Mouse (Mus musculus) megakaryocyte-erythroid progenitor cell, adult 5-6 weeks (primary cell): ENCODE results near the gene Usp10. TPM values are rescaled to one million over a fixed set of nuclear protein-coding genes. Genes with fewer than 3 reads are reported as not detected.

Source experiments
- ATAC-seq: replicated peaks from 2 replicates; pipeline ENCODE4 v1.8.0; 2016; ENCODE audit warnings: mild to moderate bottlenecking, inconsistent platforms; ENCODE audit not compliant: severe bottlenecking, poor library complexity, low FRiP score, low TSS enrichment
- total RNA-seq, 2 experiments: library from RNA; stranded (forward) in 1 of 2; stranded (reverse) in 1 of 2; fragments of 200-1000, 215-1000 nt in 1 of 2; fragments of >200 nt in 1 of 2; fragmentation: Nextera tagmentation in 1 of 2; gene quantifications; 2 replicates each; pipeline ENCODE4 v1.2.3; 2014 to 2017

Gene Usp10
- 211 and 258 TPM in 2 replicates for total RNA-seq (2014; fragmentation: Nextera tagmentation)
- total RNA-seq (2017), result 78.8 and 80.2 TPM in 2 replicates

DNA sequence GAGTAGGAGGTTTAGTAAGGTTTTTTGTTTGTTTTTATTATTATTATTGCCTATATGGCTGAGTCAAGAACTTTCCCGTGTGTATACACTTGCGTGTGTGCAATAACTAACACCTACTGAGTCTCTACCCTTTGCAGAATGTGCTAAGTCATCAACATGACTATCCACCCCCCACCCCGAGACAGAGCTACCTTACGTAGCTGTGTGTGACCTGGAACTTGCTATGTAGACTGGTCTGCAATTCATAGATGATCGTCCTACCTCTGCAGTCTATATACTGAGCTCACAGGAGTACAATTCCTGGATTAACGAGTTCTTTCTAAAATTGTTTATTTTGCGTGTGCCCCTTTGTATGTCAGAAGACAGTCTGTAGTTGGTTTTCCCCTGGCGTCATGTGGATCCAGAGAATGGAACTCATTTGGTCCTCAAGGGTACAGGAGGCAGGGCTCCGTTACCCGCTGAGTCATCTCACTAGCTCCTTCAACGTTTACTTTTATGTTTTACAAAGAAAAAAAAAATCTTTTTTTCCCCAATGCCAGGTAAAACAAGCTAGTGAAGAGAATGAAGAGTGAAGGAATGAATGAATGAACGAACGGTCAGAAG lies at the start of gene Usp10:
TSS of gene Usp10 (plus strand) at position 417 of the 603 bp plus-strand sequence.
- peak; percentile 39 for ATAC-seq

DNA sequence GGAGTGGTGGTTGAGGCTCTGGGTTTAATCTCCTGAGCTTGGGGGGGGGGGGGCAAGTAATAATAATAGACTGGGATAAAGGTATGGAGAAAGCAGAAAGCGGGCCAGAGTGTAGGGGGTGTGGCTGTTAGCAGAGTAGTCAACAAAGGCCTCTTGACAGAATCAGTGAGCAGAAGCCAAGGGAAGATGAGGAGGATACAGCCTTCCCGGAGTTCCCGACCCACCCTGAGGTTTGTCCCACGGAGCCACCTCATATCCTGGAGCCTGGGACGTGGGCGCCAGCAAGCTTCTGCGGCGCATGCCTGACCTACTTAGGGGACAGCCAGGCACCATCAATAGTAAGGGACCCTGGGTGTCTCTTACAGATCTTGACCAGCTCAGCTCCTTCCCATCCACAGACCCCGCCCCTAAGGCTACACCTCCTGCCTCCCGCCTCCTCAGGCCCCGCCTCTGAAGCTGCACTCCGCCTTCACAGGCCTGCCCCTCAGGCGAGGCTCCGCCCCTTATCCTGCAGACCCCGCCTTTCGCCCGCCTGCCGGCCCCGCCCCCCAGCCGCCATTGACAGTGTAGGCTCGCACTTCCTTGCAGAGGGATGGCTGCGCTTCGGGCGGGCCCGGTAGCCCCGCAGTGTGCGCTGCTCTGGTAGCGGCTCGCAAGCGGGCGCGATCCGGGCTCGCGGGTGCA lies 48.3 kb upstream of the Usp10 start, which contains the start of gene Klhl36:
TSS of gene Klhl36 (plus strand) at position 561 of the 684 bp plus-strand sequence.
- peak; percentile 98 for ATAC-seq

DNA sequence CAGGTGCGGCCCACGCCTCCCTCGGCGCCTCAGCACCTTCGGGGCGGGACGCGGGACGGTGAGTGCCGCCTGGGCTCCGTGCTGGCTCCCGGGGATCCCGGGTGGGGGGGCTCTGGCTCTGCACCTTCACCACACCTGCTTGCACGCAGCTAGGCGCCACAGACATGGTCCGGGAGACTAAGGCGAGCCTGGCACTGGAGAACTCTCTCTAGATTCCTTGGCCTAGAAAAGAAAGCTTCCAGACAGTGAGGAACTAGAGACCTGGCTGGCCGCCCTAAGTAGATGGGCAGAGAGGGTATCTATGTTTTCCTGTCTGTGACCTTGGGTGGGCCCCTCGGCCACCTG lies 47.8 kb upstream of the Usp10 start:
- no peak; the same call in 1 of the 2 replicates for ATAC-seq

DNA sequence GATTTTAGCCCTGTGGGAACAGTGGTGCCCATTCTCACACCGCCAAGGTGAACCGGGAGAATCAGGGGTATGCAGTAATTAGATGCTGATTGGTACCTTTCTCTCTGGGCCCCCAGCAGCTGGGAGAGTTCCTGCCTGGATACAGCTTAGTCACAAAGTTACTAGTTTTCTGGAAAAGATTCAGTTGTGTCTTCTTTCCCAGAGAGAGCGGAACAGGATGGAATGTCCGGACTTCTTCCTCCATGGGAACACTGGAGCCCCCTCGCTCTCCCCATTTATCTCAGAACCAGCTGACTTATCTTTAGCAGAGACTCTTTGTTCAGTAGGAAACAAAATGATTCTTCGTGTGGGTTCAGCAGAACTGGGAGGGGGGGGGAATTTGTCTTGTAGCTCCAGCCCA lies 47.4 kb upstream of the Usp10 start:
- no peak for ATAC-seq

DNA sequence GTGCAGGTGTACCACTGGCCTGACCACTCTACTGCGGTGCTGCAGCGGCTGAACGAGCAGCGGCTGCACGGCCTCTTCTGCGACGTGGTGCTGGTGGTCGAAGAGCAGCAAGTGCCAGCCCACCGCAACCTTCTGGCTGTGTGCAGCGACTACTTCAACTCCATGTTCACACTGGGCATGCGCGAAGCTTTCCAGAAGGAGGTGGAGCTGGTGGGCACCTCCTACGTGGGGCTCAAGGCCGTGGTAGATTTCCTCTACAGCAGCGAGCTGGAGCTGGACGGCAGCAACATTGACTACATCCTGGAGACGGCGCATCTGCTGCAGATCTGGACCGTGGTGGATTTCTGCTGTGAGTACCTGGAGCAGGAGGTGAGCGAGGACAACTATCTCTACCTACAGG lies 40.5 kb upstream of the Usp10 start:
- no peak for ATAC-seq

DNA sequence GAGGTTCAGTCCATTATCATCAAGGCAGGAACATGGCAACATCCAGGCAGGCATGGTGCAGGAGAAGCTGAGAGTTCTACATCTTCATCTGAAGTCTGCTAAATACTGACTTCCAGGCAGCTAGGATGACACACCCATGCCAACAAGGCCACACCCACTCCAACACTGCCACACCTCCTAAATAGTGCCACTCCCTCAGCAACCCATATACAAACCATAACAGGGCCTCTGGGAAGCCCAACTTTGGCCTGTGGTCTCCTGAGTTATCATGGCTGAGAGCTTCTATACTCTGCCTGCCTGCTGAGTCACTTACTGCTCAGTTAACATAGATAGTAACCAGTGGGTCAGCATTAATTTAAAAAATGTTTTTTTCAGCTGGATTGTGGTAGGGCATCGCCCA lies 37.0 kb upstream of the Usp10 start:
- peak; percentile 95 for ATAC-seq

DNA sequence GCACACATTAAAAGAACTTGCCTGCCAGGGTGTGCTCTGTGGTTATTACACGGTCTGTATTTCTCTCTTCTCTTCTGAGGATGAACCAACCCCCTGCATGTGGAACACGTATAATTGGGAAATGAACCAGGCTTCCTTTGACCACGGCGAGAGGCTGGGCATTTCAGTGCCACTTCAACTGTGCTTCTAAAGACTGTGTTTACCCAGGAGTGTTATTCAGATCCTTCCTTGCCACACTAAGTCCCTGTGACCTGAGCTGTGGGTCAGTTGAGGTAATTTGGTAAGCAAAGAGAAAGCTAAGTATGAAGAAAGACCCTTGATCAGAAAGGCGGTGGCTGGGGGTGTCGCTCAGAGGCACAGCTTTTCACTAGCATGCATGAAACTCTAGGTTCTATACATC lies 28.9 kb upstream of the Usp10 start:
- no peak for ATAC-seq

DNA sequence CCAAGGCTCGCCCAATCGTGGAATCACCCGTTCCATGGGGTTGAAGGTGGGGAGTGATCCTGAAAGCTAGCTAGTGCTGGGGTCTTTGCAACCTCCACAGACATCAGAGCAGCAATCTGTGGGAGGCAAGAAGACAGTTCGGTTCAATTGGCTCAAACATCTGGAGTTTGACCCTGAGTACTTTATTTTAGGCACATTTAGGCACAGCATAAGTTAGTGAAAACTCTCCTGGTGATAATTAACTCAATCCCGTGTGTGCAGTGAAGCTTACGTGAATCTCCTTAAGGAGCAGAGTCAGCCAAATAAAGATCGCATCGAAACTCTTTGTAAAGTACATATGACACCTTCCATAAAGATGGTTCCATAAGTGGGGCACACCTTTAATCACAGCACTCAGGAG lies 28.2 kb upstream of the Usp10 start:
- no peak for ATAC-seq

DNA sequence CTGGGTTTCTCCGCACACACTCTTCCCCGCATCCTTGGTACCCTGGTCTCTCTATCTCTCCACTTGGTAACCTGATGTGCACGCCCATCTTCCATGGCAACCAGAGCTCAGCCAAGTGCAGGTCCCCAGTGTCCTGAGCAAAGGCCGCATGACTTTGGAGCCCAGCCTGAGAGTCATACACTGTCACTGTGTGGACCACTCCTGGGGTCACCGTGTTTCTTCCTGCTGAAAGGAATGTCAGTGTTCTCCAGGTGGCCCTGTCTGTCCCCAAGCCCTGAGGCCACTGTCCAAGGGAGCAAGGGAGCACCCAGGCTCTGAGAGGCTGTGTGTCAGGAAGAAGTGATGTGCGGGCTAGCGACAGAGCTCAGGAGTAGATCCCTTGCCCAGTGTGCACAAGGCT lies 26.9 kb upstream of the Usp10 start:
- ATAC-seq, result no peak

DNA sequence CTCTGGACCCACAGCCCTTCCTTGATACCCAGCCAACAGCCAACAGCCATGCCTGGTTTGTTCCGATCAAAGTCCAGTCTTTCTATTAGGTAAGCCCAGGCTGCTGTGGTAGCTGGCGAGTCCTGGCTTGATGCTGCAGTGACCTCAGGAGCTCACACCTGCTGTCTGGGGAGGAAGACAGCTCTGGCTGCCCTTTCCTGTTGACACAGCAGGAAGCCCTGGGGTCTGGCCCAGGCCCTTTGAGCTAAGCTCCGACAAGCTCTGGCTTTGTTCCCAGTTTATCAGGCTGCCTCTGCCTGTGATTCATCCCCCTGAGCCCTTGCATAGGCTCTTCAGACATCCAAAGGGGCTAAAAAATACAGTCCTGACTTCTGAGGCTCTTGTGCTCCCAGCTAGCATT lies 24.5 kb upstream of the Usp10 start:
- ATAC-seq, result no peak

DNA sequence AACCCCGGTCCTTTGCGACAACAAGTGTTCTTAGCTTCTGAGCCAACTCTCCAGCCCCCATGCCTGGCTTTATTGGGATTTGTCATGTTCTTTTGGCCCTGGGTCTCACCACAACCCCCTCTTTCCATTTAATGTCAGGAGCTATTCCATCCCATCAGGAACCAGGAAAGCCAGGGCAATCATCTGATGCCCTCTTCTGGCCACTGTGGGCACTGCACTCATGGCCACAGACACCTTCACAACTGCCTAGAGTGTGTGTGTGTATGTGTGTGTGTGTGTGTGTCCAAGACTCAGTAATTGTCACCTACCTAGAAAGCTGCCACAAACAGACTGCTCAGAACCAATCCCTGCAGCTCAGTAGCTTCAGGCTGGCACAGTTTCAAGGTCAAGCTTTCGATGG lies 23.0 kb upstream of the Usp10 start:
- 0 out of 2 replicates have a peak, but pooled peaks have one; percentile 41 for ATAC-seq

DNA sequence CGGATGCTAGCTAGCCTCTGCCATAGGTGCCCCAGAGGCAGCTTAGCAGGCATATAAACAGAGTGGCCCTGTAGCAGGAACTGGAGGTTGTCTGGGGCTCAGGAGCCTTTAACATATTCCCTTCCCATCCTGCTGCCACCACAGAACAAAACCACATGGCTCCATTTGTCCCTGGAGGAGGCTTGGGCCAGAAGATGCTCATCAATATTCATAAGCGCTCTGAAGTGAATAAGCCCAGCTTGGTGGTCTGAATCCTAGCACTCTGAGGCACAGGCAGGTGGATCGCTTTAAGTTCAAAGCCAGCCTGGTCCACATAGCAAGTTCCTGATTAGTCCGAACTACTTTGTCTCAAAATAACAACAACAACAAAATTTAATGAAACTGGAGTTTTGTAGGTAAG lies 22.1 kb upstream of the Usp10 start:
- ATAC-seq, result no peak

DNA sequence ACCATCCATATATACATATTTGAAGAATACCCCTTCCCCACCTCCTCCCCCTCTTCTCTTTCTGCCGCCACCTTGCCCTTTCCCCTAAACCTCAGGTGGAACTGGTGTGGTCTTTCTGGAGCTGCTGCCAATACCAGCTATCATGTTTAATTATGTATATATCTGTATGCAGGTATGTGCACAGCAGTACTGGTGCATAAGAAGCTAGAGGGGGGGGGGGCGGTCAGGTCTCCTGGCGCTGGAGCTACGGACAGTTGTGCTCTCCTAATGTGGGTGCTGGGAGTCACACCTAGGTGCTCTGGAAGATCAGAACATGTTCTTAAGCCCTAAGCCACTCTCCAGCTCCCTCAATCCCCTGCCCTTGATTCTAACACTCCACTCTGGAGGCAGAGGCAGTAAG lies 13.1 kb upstream of the Usp10 start:
- ATAC-seq, result no peak

DNA sequence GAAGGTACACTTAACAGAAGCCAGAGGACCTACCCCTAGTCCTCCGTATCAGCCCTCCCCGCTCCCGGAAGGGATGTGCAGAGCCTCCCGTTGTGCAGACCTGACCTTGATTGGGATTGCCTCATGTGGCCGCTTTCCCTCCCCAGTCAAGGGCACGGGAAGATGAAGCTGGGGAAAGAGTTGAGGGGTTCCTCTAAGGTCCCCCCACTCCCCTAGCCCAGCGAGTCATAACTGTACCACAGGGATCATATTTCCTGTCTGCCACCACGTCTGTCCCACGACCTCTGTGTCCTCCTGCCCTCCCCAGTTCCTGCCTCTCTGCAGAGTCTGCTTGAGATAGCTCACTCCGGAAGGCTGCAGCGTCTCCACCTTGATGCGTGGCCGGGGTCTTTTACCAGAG lies 12.2 kb upstream of the Usp10 start:
- peak; percentile 55; the same call in 1 of the 2 replicates for ATAC-seq

DNA sequence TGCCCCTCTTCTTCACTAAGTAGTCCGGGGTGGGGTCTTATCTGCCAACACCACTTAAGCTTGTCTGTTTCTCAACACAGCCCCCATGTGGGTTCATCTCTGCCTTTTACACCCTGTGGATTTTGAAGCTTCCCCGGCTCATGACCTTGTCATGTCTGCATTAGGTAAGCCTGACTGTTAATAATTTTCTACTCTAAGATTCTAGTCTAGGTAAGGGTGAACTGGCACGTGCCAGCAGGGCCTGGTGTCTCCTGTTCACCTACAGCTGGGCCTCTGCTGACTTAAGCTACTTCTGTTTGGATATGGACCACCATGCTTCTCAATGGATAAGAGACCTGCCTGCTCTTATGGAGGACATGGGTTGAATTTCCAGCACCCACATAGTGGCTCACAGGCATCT lies 8.8 kb upstream of the Usp10 start:
- ATAC-seq, result no peak

DNA sequence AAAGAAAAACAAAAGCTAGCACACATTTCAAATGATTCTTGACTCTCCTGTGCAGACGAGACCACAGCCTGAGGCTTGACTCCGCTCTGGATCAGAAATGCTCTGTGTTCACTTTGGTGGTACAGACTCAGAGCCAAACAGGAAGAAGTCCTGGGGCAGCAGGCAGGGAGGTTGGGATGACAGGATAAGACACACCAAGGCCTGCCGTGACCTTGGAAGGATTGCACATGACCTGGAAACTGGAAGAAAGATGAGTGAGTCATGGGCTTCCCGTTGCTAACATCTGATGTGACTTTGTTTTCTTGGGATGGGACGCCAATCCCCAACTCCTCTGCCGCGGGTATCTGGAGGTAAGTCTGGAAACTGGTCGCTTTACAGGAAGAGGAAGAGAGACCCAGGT lies 8.2 kb upstream of the Usp10 start:
- ATAC-seq, result no peak

DNA sequence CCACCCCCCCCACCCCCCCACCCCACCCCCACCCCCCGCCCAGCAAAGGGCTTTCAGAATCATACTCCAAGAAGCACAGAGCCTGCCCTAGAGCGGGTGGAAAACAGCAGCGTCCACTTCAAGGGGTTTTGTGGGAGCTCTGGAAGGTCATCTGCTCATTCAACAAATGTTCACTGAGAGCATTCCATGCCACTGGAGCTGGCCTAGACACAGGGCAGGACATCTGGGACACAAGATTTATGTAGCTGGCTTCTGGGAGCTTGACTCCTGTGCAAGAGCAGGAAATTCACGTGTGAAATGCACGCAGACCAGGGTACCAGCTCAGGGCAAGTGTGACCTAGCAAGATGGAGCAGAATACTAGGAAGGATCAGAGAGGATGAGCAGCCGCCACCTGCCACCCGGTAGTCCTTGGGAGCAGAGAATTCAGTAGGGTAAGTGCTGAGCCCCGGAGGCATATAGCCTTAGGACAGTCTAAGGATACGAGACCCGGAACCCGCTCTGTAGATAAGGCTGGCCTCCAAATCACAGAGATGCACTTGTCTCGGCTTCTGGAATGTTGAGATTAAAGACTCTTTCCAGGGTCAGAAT lies 5.7 kb upstream of the Usp10 start:
- no peak for ATAC-seq

DNA sequence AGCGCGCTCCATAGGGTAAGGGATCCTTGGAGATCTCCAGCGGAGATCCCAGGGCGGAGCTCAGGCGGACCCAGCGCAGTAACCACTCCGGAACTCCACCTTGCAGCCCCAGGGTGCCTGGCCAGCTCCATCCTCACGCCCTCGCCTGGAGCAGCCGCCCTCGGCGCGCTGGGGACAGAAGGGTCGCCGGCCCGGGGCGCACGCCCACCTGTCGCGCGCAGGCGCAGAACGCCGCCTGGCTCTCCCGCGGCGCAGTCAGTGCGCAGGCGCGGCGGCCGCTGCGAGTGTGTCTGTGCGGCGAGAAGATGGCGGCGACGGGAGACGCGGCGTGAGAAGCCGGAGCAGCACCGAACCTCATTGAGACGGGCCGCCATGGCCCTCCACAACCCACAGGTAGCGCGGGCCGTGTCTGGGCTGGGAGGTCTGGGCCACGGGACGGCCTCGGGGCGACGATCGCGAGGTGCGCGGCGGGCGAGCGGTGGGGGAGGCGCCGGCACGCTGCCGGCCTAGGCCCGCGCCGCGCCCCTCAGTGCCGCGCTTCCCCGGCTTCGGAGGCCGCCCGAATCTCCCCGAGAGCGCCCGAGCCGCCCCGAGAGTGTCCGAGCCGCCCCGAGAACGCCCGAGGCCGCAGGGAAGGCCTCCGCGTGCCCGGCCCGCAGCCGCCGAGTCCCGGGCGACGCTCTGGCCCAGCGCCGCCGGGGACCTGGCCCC lies 542 bp downstream of the Usp10 start, which contains the start of gene Gm20388:
TSS of gene Gm20388 (plus strand) at position 295 of the 711 bp plus-strand sequence.
- ATAC-seq, result peak; percentile 72

DNA sequence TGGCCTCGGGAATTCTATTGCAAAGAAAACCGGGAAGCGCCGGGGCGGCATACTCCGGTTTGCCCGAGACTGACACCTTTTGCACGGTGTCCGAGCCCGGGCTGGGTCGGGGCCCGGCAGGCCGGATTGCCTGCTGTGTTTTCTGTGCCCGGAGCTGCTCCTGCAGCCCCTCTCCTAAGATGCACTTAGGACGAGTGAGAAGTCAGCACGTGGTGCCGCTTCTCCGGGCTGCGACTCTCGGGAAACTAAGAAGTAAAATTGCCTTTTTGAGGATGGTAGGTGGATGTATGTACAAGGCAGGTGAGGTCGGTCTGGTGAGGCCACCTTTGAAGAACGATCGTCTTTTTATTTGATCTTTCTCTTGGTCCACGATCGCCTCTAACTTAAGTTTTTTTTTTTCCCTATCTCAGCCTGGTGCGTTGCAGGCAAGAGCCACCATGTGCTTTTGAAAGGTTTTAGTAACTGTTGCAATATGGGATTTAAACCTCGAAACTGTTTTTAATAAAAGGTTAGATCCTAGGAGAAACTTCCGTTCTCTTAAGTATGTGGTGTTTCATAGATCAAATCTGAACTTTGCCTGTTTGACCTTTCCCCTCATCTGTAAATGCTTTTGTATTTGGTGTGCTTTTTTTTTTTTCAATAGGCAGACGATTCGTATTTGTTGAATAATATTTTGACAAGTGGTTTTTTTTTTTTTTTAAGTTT lies 1.2 kb downstream of the Usp10 start:
- ATAC-seq, result no peak

DNA sequence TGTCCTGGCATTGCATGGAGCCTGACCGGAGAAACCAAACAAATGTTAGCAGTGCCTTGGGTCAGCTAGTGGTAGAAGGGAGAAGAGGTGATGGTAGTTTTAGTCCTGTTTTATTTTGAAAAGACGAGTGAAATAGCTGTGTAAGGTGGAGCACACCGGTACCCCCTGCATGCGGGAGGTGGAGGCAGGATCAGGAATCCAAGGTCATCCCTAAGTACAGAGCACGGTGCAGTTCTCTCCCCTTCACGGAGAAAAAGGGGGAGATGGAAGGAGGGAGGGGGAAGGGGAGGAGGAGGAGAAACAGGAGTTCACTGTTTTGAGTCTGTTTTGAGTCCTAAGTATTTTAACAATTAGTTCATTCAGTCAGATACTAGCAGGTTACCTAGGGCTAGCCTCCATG lies 2.5 kb downstream of the Usp10 start:
- ATAC-seq, result no peak
